ENCODE assay signal across 8 mouse cellular contexts in genomic region chr1:105663171-105663961, GRCm38 (mm10). TPM values are rescaled to one million over a fixed set of nuclear protein-coding genes. Genes with fewer than 3 reads are reported as not detected.
DNase-seq lines count a peak whose midpoint lies in the region; ATAC-seq and TF ChIP-seq lines count a peak whose summit lies in the region.

Gene Pign (minus strand): TSS chr1:105663677.
Gene Relch (plus strand): TSS chr1:105663861.

- under 1% methylated on average over 40 of the region's 41 CpGs for WGBS in forebrain, embryonic 11.5 days
- under 1% methylated on average over 41 of the region's 41 CpGs for WGBS in heart, embryonic 16.5 days
- under 1% methylated on average over 41 of the region's 41 CpGs for WGBS in liver, embryonic 15.5 days (ENCODE audit: insufficient replicate concordance)
- under 1% methylated on average over 41 of the region's 41 CpGs for WGBS in neural tube, embryonic 12.5 days

- H3K4me3 ChIP-seq in CH12.LX (replicated peaks in 1 of 3; ENCODE audit: low read depth in 2 of 3, low read length in 2 of 3, poor library complexity in 1 of 3): peak within 1 kb of the TSS; percentile 91 to 97 (median 97)
- H3K4me3 ChIP-seq in forebrain, embryonic 11.5 days (ENCODE audit: low read depth, low read length): peak within 1 kb of the TSS; percentile 93
- peak within 1 kb of the TSS; percentile 77 for H3K4me3 ChIP-seq in heart, embryonic 16.5 days (ENCODE audit: low read length)
- H3K4me3 ChIP-seq in liver, embryonic 15.5 days (replicated peaks): peak within 1 kb of the TSS; percentile 98
- peak within 1 kb of the TSS; percentile 71 for H3K4me3 ChIP-seq in neural tube, embryonic 12.5 days

- H3K9me3 ChIP-seq in CH12.LX (replicated peaks; ENCODE audit: low read length): no peaks in the 10 kb centered on the region
- no peaks in the 10 kb centered on the region for H3K9me3 ChIP-seq in forebrain, embryonic 11.5 days (ENCODE audit: control insufficient read depth, low read length)
- H3K9me3 ChIP-seq in heart, embryonic 16.5 days (replicated peaks; ENCODE audit: control insufficient read depth, low read length): no peaks in the 10 kb centered on the region
- no peaks in the 10 kb centered on the region for H3K9me3 ChIP-seq in liver, embryonic 15.5 days (replicated peaks)
- no peaks in the 10 kb centered on the region for H3K9me3 ChIP-seq in neural tube, embryonic 12.5 days

- peaks cover 0 to 14% of the 10 kb centered on the region in 2 experiments for H3K36me3 ChIP-seq in CH12.LX (replicated peaks in 1 of 2; ENCODE audit: control insufficient read depth in 1 of 2, insufficient read depth in 1 of 2, low read length in 1 of 2)
- H3K36me3 ChIP-seq in forebrain, embryonic 11.5 days (ENCODE audit: control insufficient read depth, insufficient read depth, low read length): no peaks in the 10 kb centered on the region
- H3K36me3 ChIP-seq in heart, embryonic 16.5 days (ENCODE audit: control insufficient read depth, insufficient read depth): no peaks in the 10 kb centered on the region
- peaks cover 6% of the 10 kb centered on the region; the same call in 1 of the 2 replicates for H3K36me3 ChIP-seq in liver, embryonic 15.5 days (replicated peaks)
- no peaks in the 10 kb centered on the region; the same call in 1 of the 2 replicates for H3K36me3 ChIP-seq in neural tube, embryonic 12.5 days

- peak; percentile 95 for TF ChIP-seq POLR2A in CH12.LX (IDR thresholded peaks at IDR 0.05; ENCODE audit: low read depth, low read length)

- peak; percentile 99 for ATAC-seq in forebrain, embryonic 11.5 days (replicated peaks; ENCODE audit: low FRiP score)
- ATAC-seq in heart, embryonic 16.5 days (replicated peaks; ENCODE audit: extremely low read depth, insufficient read depth, low FRiP score): peak; percentile 99
- ATAC-seq in liver, embryonic 15.5 days (ENCODE audit: insufficient read depth): peak; percentile 98
- ATAC-seq in neural tube, embryonic 12.5 days (ENCODE audit: low FRiP score, low read depth): peak; percentile 99

- dilution Hi-C loops in CH12.LX (cut with MboI; ENCODE audit: extremely low pct_ligation_motif_present, extremely low pct_unique_long_range_greater_than_20kb, low sequenced_read_pairs): no loop called here

- TF ChIP-seq CTCF in CH12.LX (conservative IDR thresholded peaks at IDR 0.05 in 1 of 2, IDR thresholded peaks at IDR 0.05 in 1 of 2; ENCODE audit: low read depth in 2 of 2, low read length in 2 of 2): no peak

- peak within 1 kb of the TSS; percentile 80 for H3K9ac ChIP-seq in CH12.LX (ENCODE audit: insufficient read depth, low read depth)
- peak within 1 kb of the TSS; percentile 80 for H3K9ac ChIP-seq in forebrain, embryonic 11.5 days (ENCODE audit: low read length)
- peak within 1 kb of the TSS; percentile 85 for H3K9ac ChIP-seq in heart, embryonic 16.5 days (ENCODE audit: low read length)
- peak within 1 kb of the TSS; percentile 89 for H3K9ac ChIP-seq in liver, embryonic 15.5 days
- H3K9ac ChIP-seq in neural tube, embryonic 12.5 days: peak within 1 kb of the TSS; percentile 81

- no peaks in the 10 kb centered on the region for H3K27me3 ChIP-seq in CH12.LX (replicated peaks)
- H3K27me3 ChIP-seq in forebrain, embryonic 11.5 days (ENCODE audit: control insufficient read depth, insufficient read depth, low read length): no peaks in the 10 kb centered on the region
- H3K27me3 ChIP-seq in heart, embryonic 16.5 days (ENCODE audit: control insufficient read depth, insufficient read depth, low read length): no peaks in the 10 kb centered on the region
- H3K27me3 ChIP-seq in liver, embryonic 15.5 days: no peaks in the 10 kb centered on the region
- H3K27me3 ChIP-seq in neural tube, embryonic 12.5 days (replicated peaks): no peaks in the 10 kb centered on the region

- peak; percentile 100 for DNase-seq in CH12.LX (ENCODE audit: extremely low read depth)
- DNase-seq in c-Kit-positive CD71-positive TER-119-negative erythroid progenitor cells, embryonic 14.5 days (ENCODE audit: low read depth): peak; percentile 99
- peak; percentile 99 for DNase-seq in forebrain, embryonic 11.5 days (ENCODE audit: low spot score)
- DNase-seq in kidney, postnatal 36 days: peak; percentile 99 to 100
- DNase-seq in telencephalon, adult 2 months (ENCODE audit: low read depth, low spot score): peak; percentile 99

- in situ Hi-C loops in CH12.LX (cut with MboI; ENCODE audit: low pct_ligation_motif_present, low pct_unique_long_range_greater_than_20kb, low sequenced_read_pairs): no loop called here

- H3K27ac ChIP-seq in CH12.LX (ENCODE audit: insufficient read depth, low read depth): peak within 1 kb of the TSS; percentile 72
- peak within 1 kb of the TSS; percentile 19; the same call in 1 of the 2 replicates for H3K27ac ChIP-seq in forebrain, embryonic 11.5 days (ENCODE audit: low read depth, low read length)
- peak within 1 kb of the TSS; percentile 90 for H3K27ac ChIP-seq in heart, embryonic 16.5 days (ENCODE audit: low read length)
- peak within 1 kb of the TSS; percentile 86 for H3K27ac ChIP-seq in liver, embryonic 15.5 days (replicated peaks)
- peak within 1 kb of the TSS; percentile 50; the same call in 1 of the 2 replicates for H3K27ac ChIP-seq in neural tube, embryonic 12.5 days

- H3K79me2 ChIP-seq in CH12.LX (replicated peaks; ENCODE audit: control insufficient read depth, extremely low read depth, insufficient read depth, poor library complexity, severe bottlenecking): peaks cover 47% of the 10 kb centered on the region

- TF ChIP-seq RAD21 in CH12.LX (IDR thresholded peaks at IDR 0.05; ENCODE audit: low read depth, low read length): no peak

- H3K4me1 ChIP-seq in CH12.LX (ENCODE audit: control insufficient read depth in 1 of 2, insufficient read depth in 2 of 2): peaks cover 2 to 29% of the 10 kb centered on the region in 2 experiments; a peak in 3 of 4 replicates
- H3K4me1 ChIP-seq in forebrain, embryonic 11.5 days (replicated peaks; ENCODE audit: control insufficient read depth, insufficient read depth, low read length): no peaks in the 10 kb centered on the region
- H3K4me1 ChIP-seq in heart, embryonic 16.5 days (ENCODE audit: control insufficient read depth, insufficient read depth, low read length): peaks cover 5% of the 10 kb centered on the region; the same call in 1 of the 2 replicates
- peaks cover 40% of the 10 kb centered on the region for H3K4me1 ChIP-seq in liver, embryonic 15.5 days (replicated peaks)
- peaks cover 10% of the 10 kb centered on the region for H3K4me1 ChIP-seq in neural tube, embryonic 12.5 days

- TF ChIP-seq EP300 in CH12.LX (IDR thresholded peaks at IDR 0.05; ENCODE audit: low read length): no peak; the same call in 1 of the 2 replicates

- H3K4me2 ChIP-seq in CH12.LX (ENCODE audit: insufficient read depth, low read depth, poor library complexity, severe bottlenecking): peak within 1 kb of the TSS; percentile 77; the same call in 1 of the 2 replicates
- H3K4me2 ChIP-seq in forebrain, embryonic 11.5 days (ENCODE audit: low read depth, low read length, severe bottlenecking): peak within 1 kb of the TSS; percentile 88
- H3K4me2 ChIP-seq in heart, embryonic 16.5 days (ENCODE audit: low read depth, low read length): peak within 1 kb of the TSS; percentile 85
- H3K4me2 ChIP-seq in liver, embryonic 15.5 days: peak within 1 kb of the TSS; percentile 87
- peak within 1 kb of the TSS; percentile 73 for H3K4me2 ChIP-seq in neural tube, embryonic 12.5 days (replicated peaks)

TF ChIP-seq in CH12.LX, 34 proteins besides CTCF, POLR2A, EP300 and RAD21 (continues in another document):
- TF ChIP-seq NRF1 (IDR thresholded peaks at IDR 0.05; ENCODE audit: low read depth, low read length) (no peak), ZMIZ1 (IDR thresholded peaks at IDR 0.05; ENCODE audit: low read depth, low read length) (peak; percentile 43), IRF4 (IDR thresholded peaks at IDR 0.05; ENCODE audit: low read depth, low read length) (peak; percentile 39), MEF2A (IDR thresholded peaks at IDR 0.05; ENCODE audit: borderline replicate concordance, low read depth, low read length) (no peak), ZNF384 (IDR thresholded peaks at IDR 0.05; ENCODE audit: low read depth, low read length) (peak; percentile 22; the same call in 1 of the 2 replicates), UBTF (IDR thresholded peaks at IDR 0.05; ENCODE audit: low read depth, low read length) (no peak), JUN (IDR thresholded peaks at IDR 0.05; ENCODE audit: insufficient read depth, low read depth, low read length) (no peak), JUND (conservative IDR thresholded peaks at IDR 0.05; ENCODE audit: low read depth, low read length) (0 out of 2 replicates have a peak, but pooled peaks have one; percentile 4), ELF1 (IDR thresholded peaks at IDR 0.05; ENCODE audit: low read depth, low read length) (peak; percentile 92), SMC3 (IDR thresholded peaks at IDR 0.05; ENCODE audit: low read depth, low read length) (no peak), POLR2AphosphoS2 (IDR thresholded peaks at IDR 0.05; ENCODE audit: low read depth, low read length) (peak; percentile 73; the same call in 1 of the 2 replicates), MAZ (IDR thresholded peaks at IDR 0.05; ENCODE audit: low read depth, low read length) (peak; percentile 78), ETS1 (conservative IDR thresholded peaks at IDR 0.05; ENCODE audit: low read depth, low read length) (no peak), RCOR1 (conservative IDR thresholded peaks at IDR 0.05; ENCODE audit: low read depth, low read length) (0 out of 2 replicates have a peak, but pooled peaks have one; percentile 16), BHLHE40 (IDR thresholded peaks at IDR 0.05; ENCODE audit: low read depth, low read length) (no peak)

RNA-seq across cellular contexts. Expression of gene Pign, which starts in this region (rescaled TPM):
- total RNA-seq in CH12.LX (2012; rRNA removed) (39.9 and 59.9 TPM in 2 replicates), CH12.LX (2014; rRNA removed) (30.4 and 31.9 TPM in 2 replicates)
- polyA plus RNA-seq in CH12.LX (2012; ENCODE audit: insufficient read length, low read depth): 17.9 and 23.9 TPM in 2 replicates
- polyA plus RNA-seq in forebrain, embryonic 11.5 days (2014; fragmentation: Nextera tagmentation; extraction: Ambion mirVana): 14.3 and 15.9 TPM in 2 replicates
- polyA plus RNA-seq in heart, embryonic 16.5 days (2015; fragmentation: Nextera tagmentation; extraction: Ambion mirVana): 7.4 and 9.2 TPM in 2 replicates
- polyA plus RNA-seq in liver, embryonic 15.5 days (2015; fragmentation: Nextera tagmentation; extraction: Ambion mirVana): 4.7 and 4.8 TPM in 2 replicates
- polyA plus RNA-seq in neural tube, embryonic 12.5 days (2016; fragmentation: Nextera tagmentation; extraction: Ambion mirVana): 12.8 and 13.9 TPM in 2 replicates

RNA-seq across cellular contexts. Expression of gene Relch, which starts in this region (rescaled TPM):
- 23.1 and 25.3 TPM in 2 replicates for total RNA-seq in CH12.LX (2012; rRNA removed)
- total RNA-seq in CH12.LX (2014; rRNA removed): 25.9 and 28.5 TPM in 2 replicates
- 23.5 and 24.3 TPM in 2 replicates for polyA plus RNA-seq in CH12.LX (2012; ENCODE audit: insufficient read length, low read depth)
- 28.5 and 33.0 TPM in 2 replicates for polyA plus RNA-seq in forebrain, embryonic 11.5 days (2014; fragmentation: Nextera tagmentation; extraction: Ambion mirVana)
- polyA plus RNA-seq in heart, embryonic 16.5 days (2015; fragmentation: Nextera tagmentation; extraction: Ambion mirVana): 16.3 and 19.0 TPM in 2 replicates
- polyA plus RNA-seq in liver, embryonic 15.5 days (2015; fragmentation: Nextera tagmentation; extraction: Ambion mirVana): 11.5 TPM in 2 replicates
- 42.9 and 46.6 TPM in 2 replicates for polyA plus RNA-seq in neural tube, embryonic 12.5 days (2016; fragmentation: Nextera tagmentation; extraction: Ambion mirVana)

Comparison
In these comparisons a context has a peak if more than half of its experiments do, and no peak if none do; other contexts are left out.
1. Peak in every context shown above with its lines: DNase-seq, ATAC-seq, H3K4me3 ChIP-seq and H3K27ac ChIP-seq.
2. H3K27ac ChIP-seq: peak in every context shown above with its lines; median percentile 90 in heart, embryonic 16.5 days; 86 in liver, embryonic 15.5 days; 72 in CH12.LX; 50 in neural tube, embryonic 12.5 days; 19 in forebrain, embryonic 11.5 days.